Mouse (Mus musculus): ENCODE measurements around the gene Crp. TPM values are rescaled to one million over a fixed set of nuclear protein-coding genes. Genes with fewer than 3 reads are reported as not detected.

Gene Crp
- polyA plus RNA-seq, 1 experiment from 2014 or later, result 0.07 TPM

- H3K4me1 ChIP-seq (ENCODE audit: insufficient read depth, low read depth, low read length), result no peaks in the 10 kb centered on the region
- H3K4me2 ChIP-seq (replicated peaks; ENCODE audit: low read depth, low read length), result no peak overlapping the region
- H3K27ac ChIP-seq (ENCODE audit: low read length), result no peak overlapping the region
- H3K36me3 ChIP-seq (ENCODE audit: insufficient read depth, low read length), result no peaks in the 10 kb centered on the region
- no peaks in the 10 kb centered on the region for H3K9me3 ChIP-seq (ENCODE audit: low read length)
- 46% methylated on average over 1 of the region's 1 CpGs for WGBS
- no peaks in the 10 kb centered on the region for H3K27me3 ChIP-seq (replicated peaks; ENCODE audit: insufficient read depth, low read length)
- ATAC-seq (no peak), DNase-seq (ENCODE audit: low spot score) (peak; percentile 10)
- TF ChIP-seq CTCF (IDR thresholded peaks at IDR 0.05) (no peak), EP300 (IDR thresholded peaks at IDR 0.05) (no peak)
- no peak overlapping the region for H3K4me3 ChIP-seq (ENCODE audit: low read depth, low read length)
- no peak overlapping the region for H3K9ac ChIP-seq (replicated peaks; ENCODE audit: low read depth)
Observed at GRCm38 (mm10) chr1:172683957-172684356, 13.9 kb upstream of the Crp start.

- no peak for TF ChIP-seq EP300 (IDR thresholded peaks at IDR 0.05)
- TF ChIP-seq CTCF (IDR thresholded peaks at IDR 0.05), result no peak
- Histone ChIP-seq H3K4me1 (ENCODE audit: insufficient read depth, low read depth, low read length) (no peaks in the 10 kb centered on the region), H3K4me3 (ENCODE audit: low read depth, low read length) (no peak overlapping the region), H3K4me2 (replicated peaks; ENCODE audit: low read depth, low read length) (no peak overlapping the region), H3K9me3 (ENCODE audit: low read length) (no peaks in the 10 kb centered on the region), H3K27me3 (replicated peaks; ENCODE audit: insufficient read depth, low read length) (no peaks in the 10 kb centered on the region), H3K9ac (replicated peaks; ENCODE audit: low read depth) (no peak overlapping the region), H3K27ac (ENCODE audit: low read length) (no peak overlapping the region), H3K36me3 (ENCODE audit: insufficient read depth, low read length) (no peaks in the 10 kb centered on the region)
- WGBS, result 53% methylated on average over 3 of the region's 3 CpGs
- ATAC-seq (no peak), DNase-seq (ENCODE audit: low spot score) (no peak)
Observed at GRCm38 (mm10) chr1:172685178-172685577, 12.7 kb upstream of the Crp start.

- no peaks in the 10 kb centered on the region for H3K9me3 ChIP-seq (ENCODE audit: low read length)
- TF ChIP-seq CTCF (IDR thresholded peaks at IDR 0.05) (no peak), EP300 (IDR thresholded peaks at IDR 0.05) (no peak)
- ATAC-seq (no peak), DNase-seq (ENCODE audit: low spot score) (no peak)
- no peak overlapping the region for H3K27ac ChIP-seq (ENCODE audit: low read length)
- no peak overlapping the region for H3K4me2 ChIP-seq (replicated peaks; ENCODE audit: low read depth, low read length)
- no peaks in the 10 kb centered on the region for H3K36me3 ChIP-seq (ENCODE audit: insufficient read depth, low read length)
- H3K4me3 ChIP-seq (ENCODE audit: low read depth, low read length), result no peak overlapping the region
- H3K9ac ChIP-seq (replicated peaks; ENCODE audit: low read depth), result no peak overlapping the region
- no peaks in the 10 kb centered on the region for H3K27me3 ChIP-seq (replicated peaks; ENCODE audit: insufficient read depth, low read length)
- no peaks in the 10 kb centered on the region for H3K4me1 ChIP-seq (ENCODE audit: insufficient read depth, low read depth, low read length)
Observed at GRCm38 (mm10) chr1:172697422-172697821, 433 bp upstream of the Crp start.

- H3K36me3 ChIP-seq (ENCODE audit: insufficient read depth, low read length), result no peaks in the 10 kb centered on the region
- H3K4me2 ChIP-seq (replicated peaks; ENCODE audit: low read depth, low read length), result no peak overlapping the region
- H3K9me3 ChIP-seq (ENCODE audit: low read length), result no peaks in the 10 kb centered on the region
- 82% methylated on average over 3 of the region's 3 CpGs for WGBS
- no peak for TF ChIP-seq EP300 (IDR thresholded peaks at IDR 0.05)
- TF ChIP-seq CTCF (IDR thresholded peaks at IDR 0.05), result no peak
- H3K4me1 ChIP-seq (ENCODE audit: insufficient read depth, low read depth, low read length), result no peaks in the 10 kb centered on the region
- DNase-seq (ENCODE audit: low spot score) (no peak), ATAC-seq (no peak)
- H3K27me3 ChIP-seq (replicated peaks; ENCODE audit: insufficient read depth, low read length), result no peaks in the 10 kb centered on the region
- H3K4me3 ChIP-seq (ENCODE audit: low read depth, low read length), result no peak overlapping the region
- H3K9ac ChIP-seq (replicated peaks; ENCODE audit: low read depth), result no peak overlapping the region
- no peak overlapping the region for H3K27ac ChIP-seq (ENCODE audit: low read length)
Observed at GRCm38 (mm10) chr1:172700814-172701213, 3.0 kb downstream of the Crp start.

- Histone ChIP-seq H3K9me3 (ENCODE audit: low read length) (no peaks in the 10 kb centered on the region), H3K4me1 (ENCODE audit: insufficient read depth, low read depth, low read length) (no peaks in the 10 kb centered on the region), H3K4me2 (replicated peaks; ENCODE audit: low read depth, low read length) (no peak overlapping the region), H3K36me3 (ENCODE audit: insufficient read depth, low read length) (no peaks in the 10 kb centered on the region), H3K27ac (ENCODE audit: low read length) (no peak overlapping the region), H3K4me3 (ENCODE audit: low read depth, low read length) (no peak overlapping the region), H3K27me3 (replicated peaks; ENCODE audit: insufficient read depth, low read length) (no peaks in the 10 kb centered on the region), H3K9ac (replicated peaks; ENCODE audit: low read depth) (no peak overlapping the region)
- DNase-seq (ENCODE audit: low spot score), result no peak
- 84% methylated on average over 2 of the region's 2 CpGs for WGBS
- TF ChIP-seq EP300 (IDR thresholded peaks at IDR 0.05), result no peak
- TF ChIP-seq CTCF (IDR thresholded peaks at IDR 0.05), result no peak
- ATAC-seq, result no peak
Observed at GRCm38 (mm10) chr1:172701381-172701780, 3.5 kb downstream of the Crp start.

- WGBS, result 89% methylated on average over 3 of the region's 3 CpGs
- Histone ChIP-seq H3K4me2 (replicated peaks; ENCODE audit: low read depth, low read length) (no peak overlapping the region), H3K9me3 (ENCODE audit: low read length) (no peaks in the 10 kb centered on the region), H3K27me3 (replicated peaks; ENCODE audit: insufficient read depth, low read length) (no peaks in the 10 kb centered on the region), H3K9ac (replicated peaks; ENCODE audit: low read depth) (no peak overlapping the region), H3K4me1 (ENCODE audit: insufficient read depth, low read depth, low read length) (no peaks in the 10 kb centered on the region), H3K36me3 (ENCODE audit: insufficient read depth, low read length) (no peaks in the 10 kb centered on the region), H3K4me3 (ENCODE audit: low read depth, low read length) (no peak overlapping the region), H3K27ac (ENCODE audit: low read length) (no peak overlapping the region)
- TF ChIP-seq EP300 (IDR thresholded peaks at IDR 0.05), result no peak
- no peak for TF ChIP-seq CTCF (IDR thresholded peaks at IDR 0.05)
- ATAC-seq, result no peak
- no peak for DNase-seq (ENCODE audit: low spot score)
Observed at GRCm38 (mm10) chr1:172701901-172702300, 4.0 kb downstream of the Crp start.

GRCm38 (mm10) chr1:172704769-172705168, 6.9 kb downstream of the Crp start:
- no peaks in the 10 kb centered on the region for H3K4me1 ChIP-seq (ENCODE audit: insufficient read depth, low read depth, low read length)
- no peak for DNase-seq (ENCODE audit: low spot score)
- no peak for ATAC-seq
- no peak overlapping the region for H3K4me2 ChIP-seq (replicated peaks; ENCODE audit: low read depth, low read length)
- WGBS, result 44% methylated on average over 4 of the region's 4 CpGs
- H3K9ac ChIP-seq (replicated peaks; ENCODE audit: low read depth), result no peak overlapping the region
- H3K27ac ChIP-seq (ENCODE audit: low read length), result no peak overlapping the region
- H3K36me3 ChIP-seq (ENCODE audit: insufficient read depth, low read length), result no peaks in the 10 kb centered on the region
- H3K4me3 ChIP-seq (ENCODE audit: low read depth, low read length), result no peak overlapping the region
- H3K9me3 ChIP-seq (ENCODE audit: low read length), result no peaks in the 10 kb centered on the region
- TF ChIP-seq EP300 (IDR thresholded peaks at IDR 0.05) (no peak), CTCF (IDR thresholded peaks at IDR 0.05) (no peak)
- H3K27me3 ChIP-seq (replicated peaks; ENCODE audit: insufficient read depth, low read length), result no peaks in the 10 kb centered on the region

Data from lung, postnatal 0 days (tissue).